Mouse (Mus musculus): ENCODE data around the gene Ppfia1. TPM values are rescaled to one million over a fixed set of nuclear protein-coding genes. Genes with fewer than 3 reads are reported as not detected.

The Ppfia1 gene
- polyA plus RNA-seq, 1 experiment from 2014 or later = 34.6 TPM

DNA sequence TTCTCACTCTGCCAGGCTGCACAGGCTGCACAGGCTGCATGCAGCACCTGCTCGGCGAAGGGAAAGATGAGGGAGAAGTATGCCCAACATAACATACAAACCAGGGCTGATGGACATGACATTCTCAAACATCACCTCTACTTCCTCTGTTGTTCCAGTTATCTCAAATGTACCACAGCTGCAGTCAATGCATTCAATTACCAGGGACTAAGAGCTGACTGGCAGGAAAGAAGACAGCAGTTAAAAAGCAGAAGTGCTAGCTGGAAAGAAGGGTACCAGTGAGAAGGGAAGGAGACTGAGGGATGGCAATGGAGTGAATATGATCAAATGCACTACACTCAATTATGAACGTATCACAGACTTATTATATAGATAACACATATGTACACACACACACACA, 17.2 kb downstream of the Ppfia1 start:
- WGBS = 96% methylated on average over 3 of the region's 3 CpGs
- Histone ChIP-seq H3K9me3 (ENCODE audit: control insufficient read depth, low read length) (no peaks in the 10 kb centered on the region), H3K4me1 (replicated peaks; ENCODE audit: control insufficient read depth, insufficient read depth, low read length) (peaks cover 18% of the 10 kb centered on the region), H3K36me3 (ENCODE audit: control insufficient read depth, insufficient read depth) (no peaks in the 10 kb centered on the region), H3K4me3 (replicated peaks; ENCODE audit: low read length) (no peak overlapping the region), H3K27me3 (replicated peaks; ENCODE audit: control insufficient read depth, insufficient read depth, low read length) (no peaks in the 10 kb centered on the region), H3K27ac (ENCODE audit: low read length) (no peak overlapping the region), H3K4me2 (ENCODE audit: low read length) (no peak overlapping the region), H3K9ac (replicated peaks; ENCODE audit: low read depth, low read length) (no peak overlapping the region)
- ATAC-seq = no peak

- H3K9me3 ChIP-seq (ENCODE audit: control insufficient read depth, low read length) = no peaks in the 10 kb centered on the region
Observed at GRCm38 (mm10) chr7:144534773-144535172, 18.8 kb downstream of the Ppfia1 start.

GRCm38 (mm10) chr7:144531585-144532378, 21.7 kb downstream of the Ppfia1 start:
- no peaks in the 10 kb centered on the region for H3K36me3 ChIP-seq (ENCODE audit: control insufficient read depth, insufficient read depth)
- H3K9me3 ChIP-seq (ENCODE audit: control insufficient read depth, low read length) = no peaks in the 10 kb centered on the region
- H3K4me2 ChIP-seq (ENCODE audit: low read length) = no peak overlapping the region
- H3K27ac ChIP-seq (ENCODE audit: low read length) = no peak overlapping the region
- 33% methylated on average over 7 of the region's 7 CpGs for WGBS
- no peaks in the 10 kb centered on the region; the same call in 1 of the 2 replicates for H3K4me1 ChIP-seq (replicated peaks; ENCODE audit: control insufficient read depth, insufficient read depth, low read length)
- H3K9ac ChIP-seq (replicated peaks; ENCODE audit: low read depth, low read length) = no peak overlapping the region
- ATAC-seq = no peak
- no peaks in the 10 kb centered on the region for H3K27me3 ChIP-seq (replicated peaks; ENCODE audit: control insufficient read depth, insufficient read depth, low read length)
- no peak overlapping the region for H3K4me3 ChIP-seq (replicated peaks; ENCODE audit: low read length)

More at GRCm38 (mm10) chr7:144534773-144535172, 18.8 kb downstream of the Ppfia1 start:
- ATAC-seq = no peak
- H3K27ac ChIP-seq (ENCODE audit: low read length) = no peak overlapping the region
- H3K4me1 ChIP-seq (replicated peaks; ENCODE audit: control insufficient read depth, insufficient read depth, low read length) = peaks cover 18% of the 10 kb centered on the region
- H3K4me2 ChIP-seq (ENCODE audit: low read length) = no peak overlapping the region
- no peaks in the 10 kb centered on the region for H3K36me3 ChIP-seq (ENCODE audit: control insufficient read depth, insufficient read depth)
- 65% methylated on average over 3 of the region's 3 CpGs for WGBS
- H3K27me3 ChIP-seq (replicated peaks; ENCODE audit: control insufficient read depth, insufficient read depth, low read length) = no peaks in the 10 kb centered on the region
- no peak overlapping the region for H3K4me3 ChIP-seq (replicated peaks; ENCODE audit: low read length)
- no peak overlapping the region for H3K9ac ChIP-seq (replicated peaks; ENCODE audit: low read depth, low read length)

DNA sequence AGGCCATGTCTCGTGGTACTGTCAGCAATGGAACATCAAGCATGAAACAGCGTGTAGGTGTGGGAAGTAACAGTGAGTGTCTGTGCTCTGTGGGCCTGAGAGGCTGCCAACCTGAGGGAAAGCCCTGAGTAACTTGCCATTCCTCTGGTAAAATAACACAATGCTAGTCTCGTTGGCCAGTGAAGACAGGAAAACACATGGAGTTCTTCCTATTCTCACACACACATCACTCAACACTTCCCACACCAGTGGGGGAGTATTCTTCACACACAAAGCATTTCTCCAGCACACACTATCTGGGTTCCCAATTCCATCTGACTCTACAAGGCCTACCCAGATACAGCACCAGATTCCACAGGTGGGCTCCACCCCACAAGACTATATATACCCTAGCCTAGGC, 23.7 kb downstream of the Ppfia1 start:
- WGBS = 87% methylated on average over 3 of the region's 3 CpGs
- no peak overlapping the region for H3K4me2 ChIP-seq (ENCODE audit: low read length)
- no peak for ATAC-seq
- no peaks in the 10 kb centered on the region for H3K27me3 ChIP-seq (replicated peaks; ENCODE audit: control insufficient read depth, insufficient read depth, low read length)
- H3K27ac ChIP-seq (ENCODE audit: low read length) = no peak overlapping the region
- no peaks in the 10 kb centered on the region; the same call in 1 of the 2 replicates for H3K4me1 ChIP-seq (replicated peaks; ENCODE audit: control insufficient read depth, insufficient read depth, low read length)
- H3K4me3 ChIP-seq (replicated peaks; ENCODE audit: low read length) = no peak overlapping the region
- H3K36me3 ChIP-seq (ENCODE audit: control insufficient read depth, insufficient read depth) = no peaks in the 10 kb centered on the region
- H3K9ac ChIP-seq (replicated peaks; ENCODE audit: low read depth, low read length) = no peak overlapping the region
- H3K9me3 ChIP-seq (ENCODE audit: control insufficient read depth, low read length) = no peaks in the 10 kb centered on the region

DNA sequence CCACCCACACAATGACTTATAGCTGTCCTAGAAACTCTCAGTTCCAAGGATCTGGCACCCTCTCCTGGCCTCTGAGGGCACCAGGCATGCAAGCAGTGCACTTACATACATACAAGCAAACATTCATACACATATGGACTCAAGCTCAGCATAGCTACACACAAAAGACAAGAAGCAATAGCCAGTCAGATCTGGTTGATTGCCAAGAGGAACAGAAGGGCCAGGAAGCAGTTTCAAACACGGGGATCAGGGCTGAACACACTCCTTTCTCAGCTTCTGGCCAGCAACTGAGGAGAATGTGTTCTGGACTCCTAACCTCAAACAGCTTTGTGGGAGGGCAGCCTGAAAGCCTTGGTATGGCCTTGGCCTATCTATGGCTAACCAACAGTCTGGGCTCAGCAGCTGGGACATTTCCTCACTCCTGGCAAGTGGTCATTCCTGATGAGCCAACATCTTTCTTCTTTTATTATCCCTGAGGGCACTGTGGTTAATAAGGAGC, 25.8 kb downstream of the Ppfia1 start:
- no peaks in the 10 kb centered on the region for H3K36me3 ChIP-seq (ENCODE audit: control insufficient read depth, insufficient read depth)
- H3K9ac ChIP-seq (replicated peaks; ENCODE audit: low read depth, low read length) = no peak overlapping the region
- no peaks in the 10 kb centered on the region; the same call in 1 of the 2 replicates for H3K4me1 ChIP-seq (replicated peaks; ENCODE audit: control insufficient read depth, insufficient read depth, low read length)
- no peaks in the 10 kb centered on the region for H3K27me3 ChIP-seq (replicated peaks; ENCODE audit: control insufficient read depth, insufficient read depth, low read length)
- ATAC-seq = no peak
- H3K27ac ChIP-seq (ENCODE audit: low read length) = no peak overlapping the region
- H3K4me2 ChIP-seq (ENCODE audit: low read length) = no peak overlapping the region
- no peak overlapping the region for H3K4me3 ChIP-seq (replicated peaks; ENCODE audit: low read length)
- H3K9me3 ChIP-seq (ENCODE audit: control insufficient read depth, low read length) = no peaks in the 10 kb centered on the region
- WGBS = 24% methylated on average over 1 of the region's 1 CpGs

- no peak overlapping the region for H3K9ac ChIP-seq (replicated peaks; ENCODE audit: low read depth, low read length)
- no peaks in the 10 kb centered on the region for H3K36me3 ChIP-seq (ENCODE audit: control insufficient read depth, insufficient read depth)
- no peak overlapping the region for H3K27ac ChIP-seq (ENCODE audit: low read length)
- H3K4me1 ChIP-seq (replicated peaks; ENCODE audit: control insufficient read depth, insufficient read depth, low read length) = no peaks in the 10 kb centered on the region
- H3K9me3 ChIP-seq (ENCODE audit: control insufficient read depth, low read length) = no peaks in the 10 kb centered on the region
- H3K4me2 ChIP-seq (ENCODE audit: low read length) = no peak overlapping the region
- H3K4me3 ChIP-seq (replicated peaks; ENCODE audit: low read length) = no peak overlapping the region
- WGBS = 57% methylated on average over 2 of the region's 2 CpGs
- no peak for ATAC-seq
- no peaks in the 10 kb centered on the region for H3K27me3 ChIP-seq (replicated peaks; ENCODE audit: control insufficient read depth, insufficient read depth, low read length)
Observed at GRCm38 (mm10) chr7:144526649-144527048, 26.9 kb downstream of the Ppfia1 start.

DNA sequence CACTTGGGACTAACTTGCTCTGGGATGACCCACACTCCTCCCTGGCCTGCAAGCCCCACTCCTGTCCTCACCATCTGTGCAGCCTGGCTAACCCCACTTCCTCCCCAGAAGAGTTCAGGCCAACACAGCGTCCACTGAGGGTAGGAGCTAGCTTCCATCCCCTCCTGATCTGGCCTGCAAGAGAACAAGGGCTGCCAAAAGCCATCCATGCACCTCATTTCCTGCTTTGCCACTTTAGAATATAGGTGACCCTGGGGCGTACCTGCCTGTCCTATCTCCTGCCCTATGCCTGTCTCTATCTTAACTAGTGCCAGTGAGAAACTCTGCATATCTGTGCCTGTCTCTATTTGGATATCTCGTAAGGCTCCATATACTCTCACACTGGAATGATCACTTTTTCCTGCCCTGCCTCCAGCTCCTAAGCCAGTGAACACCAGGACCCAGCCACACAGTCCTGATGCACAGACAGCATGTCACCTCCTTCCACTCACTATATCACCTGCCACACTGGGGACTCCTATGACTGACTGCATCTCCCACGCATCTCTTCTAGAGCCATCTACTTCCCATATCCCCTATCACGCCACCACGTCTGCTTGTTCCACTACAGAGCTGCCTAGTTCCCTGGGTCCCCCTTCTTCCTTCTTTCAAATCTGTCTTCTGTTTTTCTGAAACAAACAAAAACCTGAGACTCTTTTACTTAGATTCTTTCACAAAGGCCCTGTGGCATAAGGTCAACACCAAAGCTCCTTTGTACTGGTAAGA, 28.9 kb downstream of the Ppfia1 start:
- Histone ChIP-seq H3K4me1 (replicated peaks; ENCODE audit: control insufficient read depth, insufficient read depth, low read length) (no peaks in the 10 kb centered on the region), H3K4me3 (replicated peaks; ENCODE audit: low read length) (no peak overlapping the region), H3K9ac (replicated peaks; ENCODE audit: low read depth, low read length) (no peak overlapping the region), H3K27ac (ENCODE audit: low read length) (no peak overlapping the region), H3K27me3 (replicated peaks; ENCODE audit: control insufficient read depth, insufficient read depth, low read length) (no peaks in the 10 kb centered on the region), H3K36me3 (ENCODE audit: control insufficient read depth, insufficient read depth) (0 out of 2 replicates have a peak, but pooled peaks cover 3% of the 10 kb centered on the region), H3K4me2 (ENCODE audit: low read length) (no peak overlapping the region), H3K9me3 (ENCODE audit: control insufficient read depth, low read length) (no peaks in the 10 kb centered on the region)
- ATAC-seq = no peak
- 83% methylated on average over 6 of the region's 6 CpGs for WGBS

DNA sequence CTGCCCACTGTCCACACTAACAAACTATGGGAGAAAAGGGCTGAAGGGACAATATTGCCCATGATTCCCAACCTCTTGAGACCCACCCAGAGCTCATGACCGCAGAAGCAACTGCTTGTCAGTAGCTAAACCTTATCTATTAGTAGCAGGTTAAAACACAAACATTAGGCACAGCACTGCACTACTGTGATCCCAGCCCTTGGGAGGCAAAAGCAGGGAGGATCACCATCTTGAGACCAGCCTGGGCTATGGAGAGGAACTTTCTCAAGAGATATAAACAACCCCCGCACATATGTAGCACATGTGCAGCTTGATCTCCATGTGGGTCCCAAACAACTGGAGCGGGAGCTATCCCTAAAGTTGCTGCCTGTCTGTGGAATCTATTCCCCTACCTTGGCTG, 30.1 kb downstream of the Ppfia1 start:
- Histone ChIP-seq H3K36me3 (ENCODE audit: control insufficient read depth, insufficient read depth) (peaks cover 10% of the 10 kb centered on the region), H3K4me2 (ENCODE audit: low read length) (no peak overlapping the region), H3K9me3 (ENCODE audit: control insufficient read depth, low read length) (no peaks in the 10 kb centered on the region), H3K9ac (replicated peaks; ENCODE audit: low read depth, low read length) (no peak overlapping the region), H3K27ac (ENCODE audit: low read length) (no peak overlapping the region), H3K27me3 (replicated peaks; ENCODE audit: control insufficient read depth, insufficient read depth, low read length) (no peaks in the 10 kb centered on the region), H3K4me3 (replicated peaks; ENCODE audit: low read length) (no peak overlapping the region), H3K4me1 (replicated peaks; ENCODE audit: control insufficient read depth, insufficient read depth, low read length) (no peaks in the 10 kb centered on the region)
- no peak for ATAC-seq
- 95% methylated on average over 3 of the region's 3 CpGs for WGBS

- Histone ChIP-seq H3K4me3 (replicated peaks; ENCODE audit: low read length) (no peak overlapping the region), H3K9me3 (ENCODE audit: control insufficient read depth, low read length) (no peaks in the 10 kb centered on the region), H3K9ac (replicated peaks; ENCODE audit: low read depth, low read length) (no peak overlapping the region), H3K27ac (ENCODE audit: low read length) (no peak overlapping the region), H3K27me3 (replicated peaks; ENCODE audit: control insufficient read depth, insufficient read depth, low read length) (no peaks in the 10 kb centered on the region), H3K4me2 (ENCODE audit: low read length) (no peak overlapping the region), H3K36me3 (ENCODE audit: control insufficient read depth, insufficient read depth) (peaks cover 10% of the 10 kb centered on the region), H3K4me1 (replicated peaks; ENCODE audit: control insufficient read depth, insufficient read depth, low read length) (no peaks in the 10 kb centered on the region)
- WGBS = 90% methylated on average over 2 of the region's 2 CpGs
- no peak for ATAC-seq
Observed at GRCm38 (mm10) chr7:144521927-144522326, 31.6 kb downstream of the Ppfia1 start.
